Mouse (Mus musculus) induced T-regulatory cell, adult 2 months (primary cell): ENCODE data around the gene Slco4a1.

ENCODE experiments used
- DNase-seq: peaks from one replicate; pipeline ENCODE4 v3.0.0-alpha.2; 2012; ENCODE audit warnings: low read depth

Slco4a1 gene

GRCm38 (mm10) chr2:180506281-180506680 lies 50.2 kb downstream of the Slco4a1 start:
- DNase-seq = no peak

GRCm38 (mm10) chr2:180508455-180509115 lies 52.5 kb downstream of the Slco4a1 start:
- DNase-seq = no peak

GRCm38 (mm10) chr2:180510867-180511266 lies 54.8 kb downstream of the Slco4a1 start:
- DNase-seq = no peak

GRCm38 (mm10) chr2:180511875-180512661 lies 56.0 kb downstream of the Slco4a1 start:
- DNase-seq = no peak

GRCm38 (mm10) chr2:180513019-180513418 lies 57.0 kb downstream of the Slco4a1 start:
- no peak for DNase-seq

- no peak for DNase-seq
These were observed 57.8 kb downstream of the Slco4a1 start for GRCm38 (mm10) chr2:180513835-180514234.

GRCm38 (mm10) chr2:180521437-180522221 lies 65.6 kb downstream of the Slco4a1 start:
- DNase-seq = no peak

- peak; percentile 6 for DNase-seq
These were observed 66.8 kb downstream of the Slco4a1 start for GRCm38 (mm10) chr2:180522825-180523224.
